Mouse (Mus musculus): ENCODE measurements around the gene Zap70. TPM values are rescaled to one million over a fixed set of nuclear protein-coding genes. Genes with fewer than 3 reads are reported as not detected.

Zap70 gene
- polyA plus RNA-seq, 1 experiment from 2014 or later: 0.41 TPM

Other genes with a start within 250 kb of the Zap70 start
- 3.7 and 4.3 TPM in 2 replicates for gene Cnnm3, start 249.9 kb upstream of the Zap70 start, polyA plus RNA-seq (2014; fragmentation: Nextera tagmentation; extraction: Ambion mirVana)
- gene Ankrd23, start 224.9 kb upstream of the Zap70 start, polyA plus RNA-seq (2014; fragmentation: Nextera tagmentation; extraction: Ambion mirVana): 6.0 TPM in 2 replicates
- gene Gm42417, start 222.4 kb upstream of the Zap70 start, polyA plus RNA-seq (2014; fragmentation: Nextera tagmentation; extraction: Ambion mirVana): not detected in 2 replicates
- 12.3 and 14.0 TPM in 2 replicates for gene Ankrd39, start 214.4 kb upstream of the Zap70 start, polyA plus RNA-seq (2014; fragmentation: Nextera tagmentation; extraction: Ambion mirVana)
- gene Sema4c, start 203.4 kb upstream of the Zap70 start, polyA plus RNA-seq (2014; fragmentation: Nextera tagmentation; extraction: Ambion mirVana): 3.1 and 3.4 TPM in 2 replicates
- gene Fam178b, start 78.6 kb upstream of the Zap70 start, polyA plus RNA-seq (2014; fragmentation: Nextera tagmentation; extraction: Ambion mirVana): 0.16 TPM in 1 of 2 replicates, not detected in the other
- gene Cox5b, start 70.3 kb upstream of the Zap70 start, polyA plus RNA-seq (2014; fragmentation: Nextera tagmentation; extraction: Ambion mirVana): 466 and 531 TPM in 2 replicates
- gene 4933424G06Rik, start 51.6 kb upstream of the Zap70 start, polyA plus RNA-seq (2014; fragmentation: Nextera tagmentation; extraction: Ambion mirVana): 0.23 TPM in 1 of 2 replicates, not detected in the other
- gene Actr1b, start 47.4 kb upstream of the Zap70 start, polyA plus RNA-seq (2014; fragmentation: Nextera tagmentation; extraction: Ambion mirVana): 97.1 and 110 TPM in 2 replicates
- gene Tmem131, start 181.9 kb downstream of the Zap70 start, polyA plus RNA-seq (2014; fragmentation: Nextera tagmentation; extraction: Ambion mirVana): 14.7 and 15.2 TPM in 2 replicates